Mouse (Mus musculus): Measurements from ENCODE around the gene Ccdc97. TPM values are rescaled to one million over a fixed set of nuclear protein-coding genes. Genes with fewer than 3 reads are reported as not detected.

Ccdc97 gene
- polyA plus RNA-seq, 1 experiment from 2014 or later: 23.4 TPM

GRCm38 (mm10) chr7:25703793-25704494 is 14.9 kb downstream of the Ccdc97 start:
- Histone ChIP-seq H3K27ac (replicated peaks in 1 of 2; ENCODE audit: control insufficient read depth in 1 of 2, insufficient read depth in 1 of 2, low read depth in 2 of 2, low read length in 2 of 2) (peak overlapping the region in 1 of 2 experiments; percentile 33; a peak in 1 of 4 replicates), H3K9ac (ENCODE audit: low read length) (peak overlapping the region; percentile 44; the same call in 1 of the 2 replicates), H3K9me3 (ENCODE audit: control insufficient read depth, low read length) (peaks cover 6% of the 10 kb centered on the region), H3K4me2 (ENCODE audit: low read length) (peak overlapping the region; percentile 63), H3K27me3 (ENCODE audit: control insufficient read depth, insufficient read depth, low read length) (no peaks in the 10 kb centered on the region), H3K4me3 (ENCODE audit: control insufficient read depth in 1 of 2, insufficient read depth in 1 of 2, low read depth in 1 of 2, low read length in 2 of 2) (no peak overlapping the region), H3K36me3 (ENCODE audit: control insufficient read depth, insufficient read depth, low read length) (peaks cover 21% of the 10 kb centered on the region; the same call in 1 of the 2 replicates), H3K4me1 (ENCODE audit: control insufficient read depth in 2 of 2, insufficient read depth in 2 of 2, low read length in 2 of 2) (peaks cover 24 to 32% of the 10 kb centered on the region in 2 experiments)
- no peak for ATAC-seq (ENCODE audit: insufficient number of reproducible peaks, insufficient read depth, low FRiP score, low read depth)
- 18% methylated on average over 10 of the region's 10 CpGs for WGBS

GRCm38 (mm10) chr7:25702350-25702749 is 16.5 kb downstream of the Ccdc97 start:
- Histone ChIP-seq H3K9me3 (ENCODE audit: control insufficient read depth, low read length) (peaks cover 6% of the 10 kb centered on the region), H3K4me3 (ENCODE audit: control insufficient read depth in 1 of 2, insufficient read depth in 1 of 2, low read depth in 1 of 2, low read length in 2 of 2) (no peak overlapping the region), H3K4me2 (ENCODE audit: low read length) (no peak overlapping the region), H3K9ac (ENCODE audit: low read length) (no peak overlapping the region), H3K27me3 (ENCODE audit: control insufficient read depth, insufficient read depth, low read length) (no peaks in the 10 kb centered on the region), H3K36me3 (ENCODE audit: control insufficient read depth, insufficient read depth, low read length) (peaks cover 28% of the 10 kb centered on the region; the same call in 1 of the 2 replicates), H3K27ac (replicated peaks in 1 of 2; ENCODE audit: control insufficient read depth in 1 of 2, insufficient read depth in 1 of 2, low read depth in 2 of 2, low read length in 2 of 2) (no peak overlapping the region), H3K4me1 (ENCODE audit: control insufficient read depth in 2 of 2, insufficient read depth in 2 of 2, low read length in 2 of 2) (peaks cover 18 to 26% of the 10 kb centered on the region in 2 experiments)
- ATAC-seq (ENCODE audit: insufficient number of reproducible peaks, insufficient read depth, low FRiP score, low read depth): no peak
- 90% methylated on average over 2 of the region's 2 CpGs for WGBS

- H3K9ac ChIP-seq (ENCODE audit: low read length): no peak overlapping the region
- H3K27ac ChIP-seq (replicated peaks in 1 of 2; ENCODE audit: control insufficient read depth in 1 of 2, insufficient read depth in 1 of 2, low read depth in 2 of 2, low read length in 2 of 2): no peak overlapping the region
- H3K36me3 ChIP-seq (ENCODE audit: control insufficient read depth, insufficient read depth, low read length): peaks cover 39% of the 10 kb centered on the region
- H3K4me3 ChIP-seq (ENCODE audit: control insufficient read depth in 1 of 2, insufficient read depth in 1 of 2, low read depth in 1 of 2, low read length in 2 of 2): no peak overlapping the region
- WGBS: 74% methylated on average over 12 of the region's 12 CpGs
- H3K4me1 ChIP-seq (ENCODE audit: control insufficient read depth in 2 of 2, insufficient read depth in 2 of 2, low read length in 2 of 2): peaks cover 11 to 15% of the 10 kb centered on the region in 2 experiments
- peaks cover 6% of the 10 kb centered on the region for H3K9me3 ChIP-seq (ENCODE audit: control insufficient read depth, low read length)
- no peaks in the 10 kb centered on the region for H3K27me3 ChIP-seq (ENCODE audit: control insufficient read depth, insufficient read depth, low read length)
- no peak for ATAC-seq (ENCODE audit: insufficient number of reproducible peaks, insufficient read depth, low FRiP score, low read depth)
- H3K4me2 ChIP-seq (ENCODE audit: low read length): no peak overlapping the region
Measured at GRCm38 (mm10) chr7:25700732-25701131, 18.2 kb downstream of the Ccdc97 start.

GRCm38 (mm10) chr7:25699851-25700250 is 19.0 kb downstream of the Ccdc97 start:
- WGBS: 59% methylated on average over 13 of the region's 13 CpGs
- no peak for ATAC-seq (ENCODE audit: insufficient number of reproducible peaks, insufficient read depth, low FRiP score, low read depth)
- H3K36me3 ChIP-seq (ENCODE audit: control insufficient read depth, insufficient read depth, low read length): peaks cover 45% of the 10 kb centered on the region
- H3K4me3 ChIP-seq (ENCODE audit: control insufficient read depth in 1 of 2, insufficient read depth in 1 of 2, low read depth in 1 of 2, low read length in 2 of 2): no peak overlapping the region
- H3K4me2 ChIP-seq (ENCODE audit: low read length): no peak overlapping the region
- H3K27me3 ChIP-seq (ENCODE audit: control insufficient read depth, insufficient read depth, low read length): no peaks in the 10 kb centered on the region
- H3K9ac ChIP-seq (ENCODE audit: low read length): no peak overlapping the region
- peaks cover 8 to 9% of the 10 kb centered on the region in 2 experiments for H3K4me1 ChIP-seq (ENCODE audit: control insufficient read depth in 2 of 2, insufficient read depth in 2 of 2, low read length in 2 of 2)
- no peak overlapping the region for H3K27ac ChIP-seq (replicated peaks in 1 of 2; ENCODE audit: control insufficient read depth in 1 of 2, insufficient read depth in 1 of 2, low read depth in 2 of 2, low read length in 2 of 2)
- H3K9me3 ChIP-seq (ENCODE audit: control insufficient read depth, low read length): peaks cover 6% of the 10 kb centered on the region

- WGBS: 68% methylated on average over 8 of the region's 8 CpGs
- ATAC-seq (ENCODE audit: insufficient number of reproducible peaks, insufficient read depth, low FRiP score, low read depth): no peak
- Histone ChIP-seq H3K27me3 (ENCODE audit: control insufficient read depth, insufficient read depth, low read length) (no peaks in the 10 kb centered on the region), H3K4me3 (ENCODE audit: control insufficient read depth in 1 of 2, insufficient read depth in 1 of 2, low read depth in 1 of 2, low read length in 2 of 2) (no peak overlapping the region), H3K36me3 (ENCODE audit: control insufficient read depth, insufficient read depth, low read length) (peaks cover 29% of the 10 kb centered on the region), H3K4me2 (ENCODE audit: low read length) (no peak overlapping the region), H3K9ac (ENCODE audit: low read length) (no peak overlapping the region), H3K27ac (replicated peaks in 1 of 2; ENCODE audit: control insufficient read depth in 1 of 2, insufficient read depth in 1 of 2, low read depth in 2 of 2, low read length in 2 of 2) (no peak overlapping the region), H3K9me3 (ENCODE audit: control insufficient read depth, low read length) (no peaks in the 10 kb centered on the region), H3K4me1 (ENCODE audit: control insufficient read depth in 2 of 2, insufficient read depth in 2 of 2, low read length in 2 of 2) (no peaks in the 10 kb centered on the region; a peak in 1 of 4 replicates)
Measured at GRCm38 (mm10) chr7:25694104-25694503, 24.8 kb downstream of the Ccdc97 start.

- peak overlapping the region in 1 of 2 experiments; percentile 80; a peak in 2 of 4 replicates for H3K27ac ChIP-seq (replicated peaks in 1 of 2; ENCODE audit: control insufficient read depth in 1 of 2, insufficient read depth in 1 of 2, low read depth in 2 of 2, low read length in 2 of 2)
- peak overlapping the region in 1 of 2 experiments; percentile 67; a peak in 3 of 4 replicates for H3K4me3 ChIP-seq (ENCODE audit: control insufficient read depth in 1 of 2, insufficient read depth in 1 of 2, low read depth in 1 of 2, low read length in 2 of 2)
- WGBS: 30% methylated on average over 5 of the region's 5 CpGs
- H3K4me1 ChIP-seq (ENCODE audit: control insufficient read depth in 2 of 2, insufficient read depth in 2 of 2, low read length in 2 of 2): peaks cover 7 to 13% of the 10 kb centered on the region in 2 experiments
- H3K9me3 ChIP-seq (ENCODE audit: control insufficient read depth, low read length): no peaks in the 10 kb centered on the region
- H3K27me3 ChIP-seq (ENCODE audit: control insufficient read depth, insufficient read depth, low read length): no peaks in the 10 kb centered on the region
- no peak overlapping the region for H3K9ac ChIP-seq (ENCODE audit: low read length)
- no peak for ATAC-seq (ENCODE audit: insufficient number of reproducible peaks, insufficient read depth, low FRiP score, low read depth)
- H3K4me2 ChIP-seq (ENCODE audit: low read length): peak overlapping the region; percentile 98
- H3K36me3 ChIP-seq (ENCODE audit: control insufficient read depth, insufficient read depth, low read length): peaks cover 5% of the 10 kb centered on the region; the same call in 1 of the 2 replicates
Measured at GRCm38 (mm10) chr7:25690051-25690450, 28.8 kb downstream of the Ccdc97 start.

DNA sequence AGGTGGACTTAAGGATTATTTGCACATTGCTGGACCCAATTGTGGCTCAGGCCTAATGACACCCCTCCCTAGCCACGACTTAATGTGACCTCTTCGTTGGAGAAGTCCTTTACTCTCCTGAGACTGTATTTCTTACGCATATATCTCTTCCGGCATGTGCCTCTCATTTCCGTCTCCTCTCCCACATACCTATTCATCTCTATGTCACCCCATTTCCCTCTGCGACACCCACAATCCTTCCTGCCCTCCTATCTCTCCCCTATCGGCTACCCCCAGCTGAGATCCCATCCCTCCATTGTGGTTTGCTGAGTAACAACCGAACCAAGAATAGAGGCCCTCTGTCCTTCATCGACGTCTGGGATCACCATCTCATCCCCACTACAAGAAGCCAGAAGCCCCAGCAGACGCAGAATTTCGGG is 29.3 kb downstream of the Ccdc97 start:
- Histone ChIP-seq H3K27me3 (ENCODE audit: control insufficient read depth, insufficient read depth, low read length) (no peaks in the 10 kb centered on the region), H3K4me3 (ENCODE audit: control insufficient read depth in 1 of 2, insufficient read depth in 1 of 2, low read depth in 1 of 2, low read length in 2 of 2) (peak overlapping the region; percentile 67 to 73), H3K4me2 (ENCODE audit: low read length) (peak overlapping the region; percentile 98), H3K9ac (ENCODE audit: low read length) (peak overlapping the region; percentile 76), H3K4me1 (ENCODE audit: control insufficient read depth in 2 of 2, insufficient read depth in 2 of 2, low read length in 2 of 2) (peaks cover 7 to 13% of the 10 kb centered on the region in 2 experiments), H3K27ac (replicated peaks in 1 of 2; ENCODE audit: control insufficient read depth in 1 of 2, insufficient read depth in 1 of 2, low read depth in 2 of 2, low read length in 2 of 2) (peak overlapping the region in 1 of 2 experiments; percentile 80; a peak in 2 of 4 replicates), H3K36me3 (ENCODE audit: control insufficient read depth, insufficient read depth, low read length) (0 out of 2 replicates have a peak, but pooled peaks cover 1% of the 10 kb centered on the region), H3K9me3 (ENCODE audit: control insufficient read depth, low read length) (no peaks in the 10 kb centered on the region)
- ATAC-seq (ENCODE audit: insufficient number of reproducible peaks, insufficient read depth, low FRiP score, low read depth): no peak
- WGBS: 7% methylated on average over 12 of the region's 12 CpGs

Data from heart, embryonic 14.5 days (tissue).